Mouse (Mus musculus) left cerebral cortex, adult 6 months (tissue): ENCODE results near the gene Rbfox2. TPM values are rescaled to one million over a fixed set of nuclear protein-coding genes. Genes with fewer than 3 reads are reported as not detected.

Experiments used
- long read RNA-seq, 2 experiments: library from polyadenylated mRNA; unstranded; transcript quantifications; one replicate each; pipeline ENCODE4 v2.0.0; 2019 to 2020
- polyA plus RNA-seq: library from polyadenylated mRNA; unstranded; fragments of <200 nt; fragmentation: Nextera tagmentation; gene quantifications from 2 replicates; pipeline ENCODE4 v1.2.3, GENCODE M21; 2021

The Rbfox2 gene
- polyA plus RNA-seq, result 31.4 and 34.2 TPM in 2 replicates
- long read RNA-seq, experiment 1, full-length matches to known transcripts, result 16 of 175 reads
- long read RNA-seq, experiment 1, partial matches to known transcripts, result 22 of 175 reads
- long read RNA-seq, experiment 1, other reads (novel, unspliced or antisense), result 137 of 175 reads
- long read RNA-seq, experiment 2, full-length matches to known transcripts, result 3 of 46 reads
- long read RNA-seq, experiment 2, partial matches to known transcripts, result 3 of 46 reads
- long read RNA-seq, experiment 2, other reads (novel, unspliced or antisense), result 40 of 46 reads

GRCm38 (mm10) chr15:77306547-77307261 lies at the start of gene Rbfox2:
Gene Rbfox2, minus strand, starts transcription at chr15:77307004.

GRCm38 (mm10) chr15:77050570-77050969 lies 256.2 kb downstream of the Rbfox2 start, which contains the start of gene Mb:
Gene Mb, minus strand, starts transcription at chr15:77050670.

GRCm38 (mm10) chr15:77044597-77045320 lies 262.0 kb downstream of the Rbfox2 start, which contains the start of gene Apol6:
Gene Apol6, plus strand, starts transcription at chr15:77044729.

Other genes with a start within 250 kb of the Rbfox2 start
- gene Apol7a, start 92.1 kb upstream of the Rbfox2 start, polyA plus RNA-seq, result 0.33 and 0.49 TPM in 2 replicates
- 0.18 TPM in 1 of 2 replicates, not detected in the other for gene Apol9a, start 104.1 kb upstream of the Rbfox2 start, polyA plus RNA-seq
- 0.11 and 0.29 TPM in 2 replicates for gene Apol7b, start 140.5 kb upstream of the Rbfox2 start, polyA plus RNA-seq
- gene Apol10a, start 170.0 kb upstream of the Rbfox2 start, polyA plus RNA-seq, result not detected in 2 replicates
- not detected in 2 replicates for gene Apol11a, start 201.3 kb upstream of the Rbfox2 start, polyA plus RNA-seq
- not detected in 2 replicates for gene Apol7c, start 226.3 kb upstream of the Rbfox2 start, polyA plus RNA-seq